Mouse (Mus musculus) cerebellum, adult 11 months (tissue): ENCODE measurements around the gene Hoxb3.

ENCODE experiments used
- DNase-seq: peaks from one replicate; pipeline ENCODE4 v3.0.0; 2022

The Hoxb3 gene

DNA sequence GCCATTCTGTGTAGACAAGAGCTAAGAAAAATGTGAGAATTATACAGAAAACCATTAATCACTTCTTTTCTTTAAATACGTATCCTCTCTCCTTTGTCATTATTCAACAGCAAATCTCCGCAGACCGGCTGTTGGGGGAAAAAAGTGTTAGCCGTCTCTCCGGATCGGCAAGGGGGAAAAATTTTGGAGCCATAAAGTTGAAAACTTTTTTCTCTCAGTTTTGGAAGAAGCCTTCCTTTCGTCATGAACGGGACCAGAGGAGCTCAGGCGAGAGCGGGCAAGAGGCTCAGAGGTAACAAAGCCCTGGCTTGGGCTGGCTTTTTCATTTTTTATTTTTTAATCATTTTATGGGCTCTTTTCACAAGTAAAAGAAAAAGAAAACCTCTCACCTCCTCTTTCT is at the start of gene Hoxb3:
TSS of gene Hoxb3 (plus strand) at position 173 of the 400 bp plus-strand sequence.
- no peak for DNase-seq

- DNase-seq, result no peak
These were observed 48.7 kb upstream of the Hoxb3 start for GRCm38 (mm10) chr11:96274428-96274827.

GRCm38 (mm10) chr11:96275896-96276295 is 47.2 kb upstream of the Hoxb3 start:
- no peak for DNase-seq

DNA sequence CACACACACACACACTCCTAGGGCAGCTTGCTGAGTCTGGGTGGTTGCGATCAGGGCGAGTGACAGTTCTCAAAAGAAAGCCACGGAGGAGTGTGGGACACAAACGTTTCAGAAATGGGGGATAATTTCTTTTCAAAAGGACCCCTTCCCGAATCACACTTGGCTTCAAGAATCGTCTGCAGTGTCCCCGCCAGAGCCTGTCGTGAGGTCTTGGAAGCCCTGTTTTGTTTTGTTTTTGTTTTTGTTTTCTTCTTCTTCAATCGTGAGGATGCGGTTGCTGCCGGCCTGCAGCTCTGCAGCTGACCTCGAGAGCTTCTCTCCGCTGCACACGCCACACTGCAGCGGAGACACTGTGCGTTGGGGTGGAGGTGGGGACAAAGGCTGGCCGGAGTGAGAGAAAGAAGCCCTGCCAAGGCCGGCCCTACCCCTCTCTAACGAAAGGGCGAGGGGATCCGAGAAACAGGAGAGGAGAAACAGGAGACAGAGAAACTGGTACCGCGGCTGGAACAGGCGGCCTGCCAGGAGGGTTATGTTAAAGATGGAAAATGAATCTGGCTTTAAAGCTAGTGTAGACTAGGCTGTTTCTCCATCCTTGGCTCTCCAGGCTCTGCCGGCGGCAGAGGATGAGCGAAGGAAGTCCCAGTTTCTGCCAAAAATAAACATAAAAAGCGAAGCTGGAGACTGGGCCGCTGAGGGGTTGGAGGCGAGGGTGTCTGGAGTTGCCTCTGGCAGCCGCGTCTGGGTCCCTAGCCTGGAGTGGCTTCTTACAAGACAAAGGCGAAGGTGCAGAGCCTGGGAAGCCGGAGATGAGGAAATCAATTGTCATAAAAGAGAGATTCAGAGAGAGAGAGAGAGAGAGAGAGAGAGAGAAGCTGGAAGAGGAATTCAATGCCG is 45.7 kb upstream of the Hoxb3 start:
- no peak for DNase-seq

DNA sequence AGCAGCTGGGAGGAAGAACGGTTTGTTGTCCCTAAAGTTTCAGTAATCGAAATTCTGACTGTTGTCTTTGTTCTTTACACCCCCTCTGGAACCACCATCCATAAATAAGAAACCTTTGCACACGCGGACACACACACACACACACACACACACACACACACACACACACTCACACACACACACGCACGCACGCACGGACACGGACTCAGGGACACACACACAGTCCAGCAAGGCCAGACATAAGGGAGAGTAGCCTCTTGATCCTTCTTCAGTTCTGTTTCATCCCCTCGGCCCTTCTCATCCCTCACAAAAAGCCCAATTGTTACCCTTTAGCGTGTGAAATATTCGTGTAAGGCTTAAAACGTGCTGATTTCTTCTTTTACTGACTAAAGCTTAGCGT is 44.8 kb upstream of the Hoxb3 start:
- DNase-seq, result no peak

GRCm38 (mm10) chr11:96278773-96279172 is 44.4 kb upstream of the Hoxb3 start:
- peak; percentile 77 for DNase-seq

DNA sequence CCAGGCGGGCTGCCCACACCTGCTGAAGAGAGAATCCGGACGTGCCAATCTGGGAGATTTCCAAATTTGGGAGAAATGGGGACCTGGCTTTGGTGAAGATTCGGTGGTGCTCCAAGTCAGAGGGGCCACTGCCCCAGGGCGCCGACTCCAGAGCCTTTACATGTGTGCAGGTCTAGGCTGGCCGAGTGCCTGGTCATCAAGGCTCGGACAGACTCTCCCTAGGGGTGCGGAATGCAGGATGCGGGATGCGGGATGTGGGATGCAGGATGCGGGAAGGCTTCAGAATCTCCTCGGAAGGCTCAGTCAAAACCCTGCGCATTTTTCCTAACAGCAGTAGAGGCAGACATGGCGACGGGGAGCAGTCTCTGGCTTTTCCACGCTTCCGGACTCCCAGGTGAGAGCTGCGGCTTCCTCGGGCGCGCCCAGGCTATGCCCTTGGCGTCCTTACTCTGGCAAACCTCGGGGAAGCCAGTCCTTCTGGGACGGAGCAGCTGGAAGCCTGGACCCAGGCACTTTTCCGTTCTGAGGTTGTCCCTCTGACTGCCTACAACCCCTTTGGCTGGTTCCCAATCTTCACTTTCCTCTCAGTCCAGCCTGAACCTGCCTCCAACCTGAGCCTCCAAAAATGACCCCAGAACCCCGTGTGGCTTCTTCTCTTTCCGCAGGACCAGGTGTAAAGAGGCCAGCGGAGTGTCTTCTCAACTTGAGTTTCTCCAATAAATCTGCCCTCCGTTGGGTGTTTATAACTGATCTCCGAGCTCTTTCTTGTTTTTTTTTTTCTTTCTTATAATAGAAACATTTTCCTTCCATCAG is 43.5 kb upstream of the Hoxb3 start:
- DNase-seq, result no peak

DNA sequence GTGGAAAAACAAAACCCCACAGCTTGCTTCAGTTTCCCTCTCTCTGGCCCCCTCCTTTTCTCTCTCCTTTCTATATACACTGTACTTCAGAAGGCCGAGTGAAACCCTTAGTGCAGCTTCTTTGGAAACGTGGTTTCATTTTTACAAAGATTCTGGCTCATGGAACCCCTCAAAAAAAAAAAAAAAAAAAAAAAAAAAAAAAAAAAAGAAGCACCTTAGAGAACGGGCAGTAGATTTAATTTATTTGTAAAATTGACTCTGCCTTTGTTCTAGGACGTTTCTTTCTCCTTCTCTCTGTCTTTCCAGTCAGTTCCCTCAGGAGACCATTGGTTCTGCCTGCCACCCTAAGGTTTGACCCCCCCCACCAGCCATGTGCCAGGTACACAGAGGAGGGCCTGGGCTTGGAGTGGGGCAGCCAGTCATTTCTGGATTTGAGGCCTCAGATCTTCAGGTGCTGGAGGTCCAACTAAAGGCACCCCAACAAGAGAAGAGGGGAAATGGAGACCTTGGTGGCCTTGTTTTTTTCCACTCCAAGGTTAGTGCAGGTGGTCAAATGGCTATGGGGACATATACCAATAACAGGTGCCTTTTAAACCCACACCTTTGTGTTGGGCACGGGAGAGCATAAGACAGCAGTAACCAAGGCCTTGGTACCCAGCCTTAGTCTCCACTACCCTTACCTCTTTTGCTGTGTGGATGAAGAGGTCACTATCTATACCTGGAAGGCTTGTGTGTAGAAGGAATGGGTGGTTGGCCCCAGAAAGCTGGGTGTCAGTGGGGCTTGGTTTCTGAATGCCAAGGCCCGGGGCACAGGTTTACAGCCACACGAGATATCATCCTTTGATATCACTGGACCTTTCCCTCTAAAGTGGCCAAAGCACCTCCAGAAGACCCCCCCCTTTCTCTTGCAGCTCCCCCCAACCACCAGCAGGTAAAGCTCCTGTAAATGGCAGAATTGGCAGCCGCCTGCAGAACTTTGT is 42.4 kb upstream of the Hoxb3 start:
- no peak for DNase-seq

DNA sequence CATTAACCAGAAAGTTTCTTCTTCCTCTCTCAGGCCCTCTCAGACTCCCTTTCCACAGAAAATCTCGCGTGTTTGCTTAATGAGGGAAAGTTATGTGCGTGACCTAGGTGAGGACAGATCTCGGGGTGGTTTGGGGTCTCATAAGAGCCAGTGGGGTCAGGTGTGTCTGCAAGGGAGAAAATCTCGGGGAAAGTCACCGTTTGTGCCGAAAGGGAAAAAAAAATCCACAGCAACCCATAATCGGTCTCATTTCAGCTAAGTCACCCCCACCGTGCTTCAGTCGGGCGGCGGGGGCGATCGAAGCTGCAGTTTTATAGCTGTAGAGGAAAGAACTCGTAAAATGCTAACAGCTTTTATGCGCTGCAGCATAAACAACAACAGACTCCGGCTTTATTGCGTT is 41.7 kb upstream of the Hoxb3 start:
- no peak for DNase-seq

DNA sequence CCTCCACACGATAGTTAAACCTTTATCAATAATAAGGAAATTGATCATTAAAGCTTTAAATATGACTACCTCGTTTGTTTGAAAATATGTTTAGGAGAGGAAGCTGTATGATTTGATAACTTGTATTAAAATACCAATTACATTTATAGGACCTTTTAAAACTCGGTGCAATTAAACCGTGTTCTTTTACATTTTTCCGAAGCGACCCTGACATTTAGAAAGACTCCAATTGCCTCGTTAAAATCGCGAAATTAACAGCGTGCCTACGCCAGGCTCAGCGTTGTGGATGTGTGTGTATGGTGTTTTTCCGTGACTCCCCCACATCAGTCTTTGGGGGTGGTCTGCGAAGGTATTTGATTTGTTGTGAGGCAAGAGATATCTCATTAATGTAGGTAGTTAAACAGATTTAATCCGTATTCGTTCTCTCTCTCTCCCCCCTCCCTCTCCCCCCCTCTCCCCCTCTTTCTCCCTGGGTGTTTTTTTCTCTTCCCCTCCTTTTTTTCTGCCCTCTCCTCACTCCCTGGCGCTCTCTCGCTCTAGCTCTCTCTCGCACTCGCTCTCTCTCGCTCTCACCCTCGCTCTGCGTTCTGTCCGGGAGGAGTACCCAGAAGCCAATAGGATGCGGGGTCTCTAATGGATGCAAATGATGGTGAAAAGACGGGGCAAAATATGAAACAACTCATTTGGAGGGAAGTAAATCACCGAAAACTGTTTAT is 41.1 kb upstream of the Hoxb3 start, which contains the start of gene Hoxb8:
TSS of gene Hoxb8 (plus strand) at position 51 of the 716 bp plus-strand sequence.
- DNase-seq, result no peak

- no peak for DNase-seq
These were observed 40.2 kb upstream of the Hoxb3 start for GRCm38 (mm10) chr11:96282795-96283430.

- no peak for DNase-seq
These were observed 38.9 kb upstream of the Hoxb3 start for GRCm38 (mm10) chr11:96284041-96284749.

- DNase-seq, result no peak
These were observed 38.1 kb upstream of the Hoxb3 start for GRCm38 (mm10) chr11:96284774-96285734.

DNA sequence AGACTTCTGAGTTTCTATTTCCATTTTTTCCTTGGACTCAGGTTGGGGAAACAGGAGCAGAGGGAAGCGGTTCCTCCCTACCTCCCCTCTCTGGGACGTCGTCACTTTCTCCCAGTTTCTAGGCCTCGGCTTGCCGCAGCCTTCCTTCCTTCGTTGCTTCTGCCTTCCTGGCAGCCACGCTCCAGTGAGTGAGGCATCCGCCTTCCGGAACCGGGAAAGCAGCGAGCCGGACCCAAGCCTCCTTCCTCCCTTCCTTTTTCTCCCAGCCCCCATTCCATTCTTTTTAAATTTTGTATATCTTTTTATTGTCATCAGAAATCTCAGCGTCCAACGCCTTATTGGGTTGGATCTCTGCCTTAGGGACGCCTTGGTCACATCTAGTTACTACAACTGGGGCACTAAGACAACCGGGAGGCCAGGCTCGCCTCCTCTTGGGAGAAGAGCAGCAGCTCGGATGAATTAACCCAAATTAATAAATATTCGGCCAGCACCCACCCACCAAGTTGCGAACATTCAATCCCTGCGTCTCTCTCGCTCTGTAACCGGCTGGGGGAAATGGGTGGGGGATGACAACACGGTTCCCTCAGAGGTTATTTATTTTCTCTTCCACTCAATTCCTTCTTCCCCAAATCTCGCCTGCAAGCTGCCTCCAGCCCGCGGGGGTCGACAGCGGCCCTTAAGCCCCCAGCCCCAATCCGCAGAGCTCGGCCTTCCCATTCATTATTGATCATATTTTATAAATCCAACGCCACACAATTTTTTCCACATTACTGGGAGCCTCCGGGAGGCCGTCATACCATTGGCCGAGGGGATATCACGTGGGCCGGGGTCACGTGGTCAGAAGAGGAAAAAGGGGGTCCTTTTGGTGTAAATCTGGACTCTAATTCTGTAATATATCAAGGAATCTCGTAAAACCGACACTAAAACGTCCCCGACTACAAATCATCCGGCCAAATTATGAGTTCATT is 37.1 kb upstream of the Hoxb3 start, which contains the start of gene Hoxb7:
TSS of gene Hoxb7 (plus strand) at position 853 of the 968 bp plus-strand sequence.
- DNase-seq, result no peak

DNA sequence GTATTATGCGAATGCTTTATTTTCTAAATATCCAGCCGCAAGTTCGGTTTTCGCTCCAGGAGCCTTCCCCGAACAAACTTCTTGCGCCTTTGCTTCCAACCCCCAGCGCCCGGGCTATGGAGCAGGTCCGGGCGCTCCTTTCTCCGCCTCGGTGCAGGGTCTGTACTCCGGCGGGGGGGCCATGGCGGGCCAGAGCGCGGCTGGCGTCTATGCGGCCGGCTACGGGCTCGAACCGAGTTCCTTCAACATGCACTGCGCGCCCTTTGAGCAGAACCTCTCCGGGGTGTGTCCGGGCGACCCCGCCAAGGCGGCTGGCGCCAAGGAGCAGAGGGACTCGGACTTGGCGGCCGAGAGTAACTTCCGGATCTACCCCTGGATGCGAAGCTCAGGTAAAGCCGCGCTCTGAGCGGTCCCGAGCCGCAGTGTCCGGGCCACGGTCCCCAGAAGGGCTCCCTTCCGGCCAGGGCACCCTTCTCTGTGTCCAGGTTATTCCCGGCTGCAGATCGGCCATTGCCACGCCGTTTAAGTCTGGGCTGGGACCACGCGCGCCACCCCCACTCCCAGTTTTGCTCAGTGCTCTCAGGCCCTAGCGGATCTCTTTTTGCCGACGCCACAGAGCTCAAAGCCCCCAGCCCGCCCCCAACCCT is 36.3 kb upstream of the Hoxb3 start:
- no peak for DNase-seq

- DNase-seq, result no peak
These were observed 35.7 kb upstream of the Hoxb3 start for GRCm38 (mm10) chr11:96287411-96287810.

GRCm38 (mm10) chr11:96288455-96289221 is 34.5 kb upstream of the Hoxb3 start:
- no peak for DNase-seq
